Mouse (Mus musculus) retina, adult 2 months (tissue): Measurements from ENCODE around the gene Dlx6.

Experiments used
- DNase-seq: peaks from one replicate; pipeline ENCODE4 v3.0.0-alpha.2; 2012; ENCODE audit warnings: low read depth, low spot score

Dlx6 gene

DNA sequence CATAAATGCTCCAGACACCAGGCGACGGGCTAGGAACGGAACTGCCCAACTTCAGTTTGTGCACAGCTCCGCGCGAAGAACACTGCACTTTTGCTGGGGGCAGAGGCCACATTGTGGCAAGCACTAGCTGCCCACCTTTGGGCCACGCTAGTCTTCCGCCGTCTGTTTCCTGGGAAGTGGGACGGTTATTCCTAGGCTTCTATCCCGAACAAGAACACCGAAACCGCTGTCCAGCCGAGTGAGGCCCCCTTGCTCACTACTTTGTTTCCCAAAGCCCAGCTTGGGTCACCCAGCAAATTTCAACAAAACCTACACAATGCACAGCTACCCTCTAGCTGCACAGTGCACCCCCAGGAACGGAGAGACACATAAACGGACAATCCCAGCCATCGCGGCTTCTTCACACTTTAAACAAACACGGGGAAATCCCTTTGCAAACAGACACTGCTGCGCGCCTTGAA lies 3.2 kb upstream of the Dlx6 start:
- DNase-seq: no peak

DNA sequence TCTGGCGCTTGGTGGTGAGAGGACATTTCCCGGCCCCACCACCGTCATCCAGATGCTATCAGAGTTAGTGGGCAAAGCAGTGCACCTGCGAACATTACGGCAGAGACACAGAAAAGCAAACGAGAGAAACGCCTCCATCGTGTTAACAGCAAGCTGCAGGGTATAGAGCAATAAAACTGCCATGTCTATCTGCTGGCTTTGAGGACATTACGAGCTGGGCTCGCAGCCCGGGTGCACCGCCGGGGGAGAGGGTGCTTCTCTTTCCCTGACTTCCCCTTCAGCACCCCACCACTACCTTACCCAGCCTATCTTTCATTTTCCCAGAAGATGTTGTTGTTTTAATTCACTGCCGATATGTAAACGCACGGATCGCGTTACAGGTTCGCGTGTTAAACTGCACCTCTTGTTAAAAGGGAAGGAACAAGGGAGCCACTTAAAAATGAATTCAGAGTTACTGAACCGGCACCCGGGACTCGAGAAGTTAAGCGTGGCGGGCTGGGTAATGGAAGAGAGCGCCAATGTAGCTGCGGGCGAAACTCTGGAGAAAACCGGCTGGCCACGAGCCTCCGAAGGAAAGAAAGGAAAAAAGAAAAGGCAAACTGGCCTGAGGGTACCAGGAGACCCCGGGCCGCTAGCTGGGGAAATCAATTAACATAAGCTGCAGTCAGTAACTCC lies 2.6 kb upstream of the Dlx6 start:
- no peak for DNase-seq

DNA sequence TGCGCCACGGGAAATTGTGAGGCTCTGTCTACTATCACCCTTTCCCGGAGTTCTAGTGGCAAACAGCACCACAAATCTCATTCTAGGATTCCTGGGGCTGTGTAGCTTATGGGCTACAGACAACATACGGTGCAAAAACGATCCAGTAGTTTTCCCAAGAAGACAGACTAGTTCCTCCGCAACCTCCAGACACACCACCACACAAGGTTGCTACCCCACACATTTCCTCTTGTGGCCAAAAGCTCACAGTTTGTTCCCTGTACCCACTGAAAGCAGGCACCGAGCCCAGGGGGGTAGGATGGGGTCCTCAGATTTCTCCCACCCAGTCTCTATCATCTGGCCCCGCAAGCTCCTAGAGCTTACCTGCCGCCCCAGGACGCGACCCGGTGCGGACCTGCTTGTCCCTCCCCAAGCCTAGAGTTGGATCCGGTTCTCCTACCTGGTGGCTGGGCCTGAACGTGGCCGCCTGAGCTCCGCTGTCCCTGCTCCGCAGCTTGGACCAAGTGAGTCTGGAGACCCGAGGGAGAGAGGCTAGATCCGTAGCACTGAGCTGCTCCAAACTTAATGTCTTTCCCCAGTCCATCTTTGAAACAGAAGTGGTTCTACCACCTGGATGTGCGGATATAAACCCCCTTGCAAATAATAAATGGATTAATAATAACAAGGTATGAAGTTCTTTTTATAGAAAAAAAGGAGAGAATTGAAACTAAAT lies 1.9 kb upstream of the Dlx6 start:
- DNase-seq: no peak

DNA sequence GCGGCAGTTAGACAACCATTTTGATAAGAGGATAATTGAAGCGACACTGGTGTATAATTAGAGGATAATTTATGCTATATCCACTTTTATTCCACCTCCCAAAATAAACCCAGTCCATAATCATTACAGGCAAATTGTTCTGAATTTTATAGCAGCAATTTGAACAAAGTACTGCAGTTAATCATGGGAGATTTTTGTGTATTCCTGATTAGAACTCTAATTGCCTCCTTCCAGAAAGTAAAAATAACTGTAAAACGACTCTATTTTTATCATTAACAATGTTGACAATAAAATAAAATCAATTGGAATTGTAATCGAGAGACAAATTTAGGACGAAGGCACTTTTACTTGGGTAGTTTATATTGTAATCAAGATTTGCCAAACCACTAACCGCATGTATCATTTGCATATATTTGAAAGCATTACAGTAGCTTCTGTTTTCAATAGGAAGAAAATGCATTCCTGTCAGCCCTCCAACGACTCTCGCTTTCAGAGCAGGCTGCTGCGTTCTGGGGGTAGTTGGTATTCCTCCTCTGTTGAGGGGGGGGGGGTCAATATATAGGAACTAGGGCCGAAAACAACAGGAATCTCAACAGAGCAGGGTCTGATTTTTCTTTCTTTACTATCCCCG lies 1.2 kb upstream of the Dlx6 start:
- no peak for DNase-seq

DNA sequence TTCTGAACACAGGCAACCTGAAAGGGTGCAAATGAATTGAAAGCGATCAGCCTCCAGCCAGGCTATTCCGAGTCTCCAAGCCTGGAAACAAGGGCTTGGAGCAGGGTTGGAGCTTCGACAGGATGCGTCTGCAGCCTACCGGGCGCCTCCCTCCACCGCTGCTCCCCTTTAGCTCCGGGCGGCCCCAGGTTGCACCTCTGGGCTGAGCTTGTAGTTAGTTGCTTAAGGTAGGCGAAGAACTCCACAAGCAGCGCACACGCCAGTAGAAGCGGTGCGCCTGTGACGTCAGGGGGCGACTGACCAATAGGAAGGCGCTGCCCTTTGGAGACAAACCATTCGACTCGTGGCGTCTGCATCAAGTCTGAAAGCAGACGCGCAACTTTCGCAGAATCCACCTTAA lies 523 bp upstream of the Dlx6 start:
- DNase-seq: no peak

DNA sequence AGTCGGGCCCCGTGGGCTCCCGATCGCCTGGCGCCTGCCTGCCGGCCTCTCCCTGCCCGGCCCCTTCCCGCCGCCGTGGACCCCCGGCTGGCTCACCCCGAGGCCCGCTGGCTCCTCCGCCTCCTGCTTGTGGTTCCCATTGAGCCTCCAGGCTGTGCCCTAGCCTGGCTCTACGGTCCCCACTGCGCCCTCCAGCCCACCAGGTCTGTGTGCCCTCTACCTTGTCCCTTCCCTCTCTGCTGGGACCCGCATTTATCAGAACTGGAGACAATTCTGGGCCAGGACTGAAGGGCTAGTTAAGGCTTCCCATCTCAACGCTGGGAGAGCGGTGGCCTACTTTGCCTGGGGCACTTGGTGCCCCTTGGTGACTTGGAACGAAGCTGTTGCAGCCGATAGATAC lies 821 bp downstream of the Dlx6 start:
- no peak for DNase-seq

DNA sequence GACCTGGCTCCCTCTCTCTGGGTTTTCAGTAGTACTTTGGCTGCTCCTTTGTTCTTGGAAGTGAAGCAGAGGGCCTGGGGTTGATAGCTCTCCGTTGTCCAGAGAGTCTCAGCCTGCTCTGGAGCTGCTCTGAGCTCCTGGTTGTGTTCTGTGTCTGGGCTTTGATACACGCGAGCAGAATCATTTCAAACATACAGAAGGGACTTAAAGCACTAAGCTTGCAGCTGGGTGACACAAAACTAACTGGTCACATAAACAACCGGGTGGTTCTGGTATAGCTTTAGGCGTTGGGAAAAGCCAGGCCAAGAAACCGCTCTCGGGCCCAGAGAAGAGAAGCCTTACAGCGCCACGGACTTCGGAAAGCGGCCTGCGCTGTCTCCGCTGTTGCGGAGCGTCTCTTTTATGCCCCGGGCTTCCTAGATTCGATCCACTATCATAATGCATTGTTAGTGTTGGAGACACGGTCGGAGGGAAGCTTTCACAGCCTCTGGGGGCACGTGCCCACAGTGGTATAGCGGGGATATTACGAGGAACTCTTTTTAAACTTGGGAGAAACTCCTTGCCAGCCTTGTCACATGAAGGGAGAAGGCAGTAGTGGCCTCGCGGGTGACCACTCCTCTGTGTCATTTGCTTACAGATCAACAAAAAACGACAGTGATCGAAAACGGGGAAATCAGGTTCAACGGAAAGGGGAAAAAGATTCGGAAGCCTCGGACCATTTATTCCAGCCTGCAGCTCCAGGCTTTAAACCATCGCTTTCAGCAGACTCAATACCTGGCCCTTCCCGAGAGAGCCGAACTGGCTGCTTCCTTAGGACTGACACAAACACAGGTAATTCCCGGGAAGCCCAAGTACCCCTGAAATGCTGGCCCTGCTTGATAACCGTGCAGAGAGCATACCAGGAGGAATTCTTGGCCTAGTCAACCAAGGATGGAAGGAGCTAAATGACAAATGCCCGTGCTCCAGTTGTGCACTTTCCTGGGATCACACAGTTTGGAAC lies 1.6 kb downstream of the Dlx6 start:
- DNase-seq: no peak

DNA sequence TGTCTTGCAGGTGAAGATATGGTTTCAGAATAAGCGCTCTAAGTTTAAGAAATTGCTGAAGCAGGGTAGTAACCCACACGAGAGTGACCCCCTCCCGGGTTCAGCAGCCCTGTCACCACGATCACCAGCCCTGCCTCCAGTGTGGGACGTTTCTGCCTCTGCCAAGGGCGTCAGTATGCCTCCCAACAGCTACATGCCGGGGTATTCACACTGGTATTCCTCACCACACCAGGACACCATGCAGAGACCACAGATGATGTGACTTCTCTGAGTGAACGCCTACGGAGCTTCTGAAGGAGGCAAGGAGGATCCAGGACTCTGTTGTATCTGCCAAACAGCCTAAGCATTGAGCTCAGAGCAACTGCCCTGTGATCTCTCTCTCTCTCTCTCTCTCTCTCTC lies 3.9 kb downstream of the Dlx6 start:
- no peak for DNase-seq

DNA sequence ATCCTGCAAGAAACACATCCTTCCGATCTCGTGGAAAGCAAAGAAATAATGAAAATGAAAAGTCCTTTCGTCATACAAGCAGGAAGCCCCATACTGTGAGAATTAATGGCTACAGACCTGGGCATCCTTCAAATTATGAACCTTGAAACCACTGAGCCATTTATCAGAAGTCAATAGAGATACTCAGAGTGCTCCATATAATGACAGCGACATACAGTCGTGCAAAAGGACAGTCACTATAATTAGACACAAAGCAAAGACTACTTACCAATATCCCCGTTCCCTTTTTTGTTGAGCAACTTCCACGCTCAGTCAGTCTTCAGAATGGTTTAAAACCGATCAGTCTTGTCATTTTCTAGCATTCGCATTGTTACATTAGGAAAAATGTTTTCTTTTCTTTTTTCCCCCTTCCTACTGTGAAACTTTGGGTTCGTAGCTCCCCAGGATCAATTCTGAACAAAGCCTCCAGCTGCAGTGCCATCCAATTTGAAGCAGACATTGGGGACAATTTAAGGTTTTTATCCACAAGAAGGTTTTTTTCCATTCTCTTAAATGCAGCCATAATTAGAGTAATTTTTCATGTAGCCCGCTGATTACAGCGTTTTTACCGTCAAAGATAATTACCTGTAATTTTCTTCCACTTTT lies 6.0 kb downstream of the Dlx6 start:
- no peak for DNase-seq

DNA sequence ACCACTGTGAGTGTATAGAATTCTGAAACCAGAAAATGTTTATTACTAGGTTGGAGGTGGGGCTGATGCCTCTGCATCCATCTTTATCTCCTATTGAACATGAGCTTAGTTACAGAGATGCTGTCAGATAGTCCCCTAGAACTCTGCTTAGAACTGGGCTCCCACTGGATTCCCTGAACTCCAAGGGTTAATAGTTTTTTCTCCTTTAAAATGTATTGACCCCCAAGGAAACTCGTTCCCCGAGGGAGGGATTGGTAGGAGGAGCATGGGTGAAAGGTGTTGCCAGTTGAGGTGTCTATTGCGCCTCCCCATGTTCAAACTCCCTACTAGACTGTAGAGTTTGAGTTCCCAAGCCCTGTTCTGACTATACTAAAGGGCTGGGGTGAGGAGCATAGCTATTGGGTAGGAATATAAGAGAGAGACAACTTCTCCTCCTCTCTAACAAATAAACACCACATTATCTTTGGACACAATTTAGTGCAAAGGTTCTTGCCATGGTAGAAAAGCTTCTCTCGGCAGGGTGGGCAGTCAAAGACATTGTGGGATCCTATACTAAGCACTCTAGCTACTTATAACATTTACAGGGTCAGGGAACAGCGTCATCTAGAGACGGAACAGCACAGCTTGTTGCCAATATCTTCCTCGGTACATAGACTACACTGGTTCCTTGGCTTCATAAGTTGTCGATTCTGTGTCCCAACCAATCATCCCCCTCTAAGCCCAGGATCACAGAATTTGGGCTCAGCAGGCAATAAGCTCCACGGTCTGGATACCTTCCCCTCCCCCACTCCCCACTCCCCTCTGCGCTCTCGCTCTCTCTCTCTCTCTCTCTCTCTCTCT lies 7.0 kb downstream of the Dlx6 start:
- DNase-seq: no peak

DNA sequence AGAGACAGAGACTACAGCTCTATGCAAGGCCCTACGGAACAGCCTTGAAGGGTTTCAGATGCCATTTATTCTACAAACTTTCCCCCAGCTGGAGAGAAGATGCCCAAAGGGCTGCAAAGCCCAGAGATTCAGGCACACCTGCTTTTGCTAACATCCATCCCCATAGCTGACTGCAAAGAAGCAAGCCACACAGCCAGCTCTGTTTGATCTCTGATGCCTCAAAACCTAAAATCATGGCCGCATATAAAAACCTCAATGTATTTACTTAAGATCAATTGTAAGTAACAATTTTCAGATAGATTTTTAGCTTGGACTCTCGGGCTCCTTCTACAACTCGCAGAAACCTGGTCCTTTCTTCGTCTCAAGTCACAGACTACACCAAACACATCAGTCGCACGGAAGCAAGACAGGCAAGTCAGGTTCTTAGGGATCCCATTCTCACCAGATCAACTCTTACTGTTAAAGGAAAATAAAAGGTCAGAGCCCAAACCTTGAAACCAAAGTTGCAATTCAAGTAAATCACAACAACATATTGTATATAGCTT lies 7.8 kb downstream of the Dlx6 start:
- no peak for DNase-seq

DNA sequence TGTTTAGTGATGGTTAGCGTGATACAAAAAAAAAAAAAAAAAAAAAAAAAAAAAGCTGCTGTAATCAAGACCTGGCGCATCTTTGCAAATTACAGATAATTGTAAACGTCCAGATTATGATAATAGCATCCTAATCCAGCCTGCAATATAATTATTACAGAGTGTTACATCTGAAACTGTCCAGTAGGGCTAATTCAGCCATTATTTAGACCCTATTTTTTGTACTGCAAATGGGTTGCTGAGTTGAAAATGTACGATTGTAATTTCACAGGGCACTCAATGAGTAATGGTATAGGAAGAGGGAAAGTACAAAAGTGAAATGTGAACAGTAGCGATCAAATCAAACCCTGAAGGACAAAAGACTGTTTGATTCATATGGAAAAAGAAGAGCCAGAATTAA lies 8.6 kb downstream of the Dlx6 start:
- no peak for DNase-seq

DNA sequence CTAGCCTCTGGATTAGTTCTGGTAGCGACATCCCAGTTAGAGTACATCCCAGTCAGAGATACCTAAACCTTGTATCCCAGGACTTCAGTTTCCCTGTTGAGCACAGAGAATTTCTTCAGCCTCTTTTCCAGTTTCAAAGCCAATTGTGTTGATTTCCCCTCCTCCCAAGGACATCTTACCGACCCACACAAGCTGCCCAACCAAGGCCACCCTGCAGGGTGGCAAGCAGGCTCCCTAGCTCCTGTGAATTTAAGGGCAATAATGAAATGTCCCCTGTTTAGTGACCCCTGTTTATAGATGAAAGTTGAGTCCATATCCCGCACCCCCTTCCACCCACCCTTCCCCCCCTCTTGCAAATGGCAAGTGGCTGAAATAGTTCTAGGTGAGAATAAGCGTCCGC lies 9.7 kb downstream of the Dlx6 start:
- DNase-seq: no peak

DNA sequence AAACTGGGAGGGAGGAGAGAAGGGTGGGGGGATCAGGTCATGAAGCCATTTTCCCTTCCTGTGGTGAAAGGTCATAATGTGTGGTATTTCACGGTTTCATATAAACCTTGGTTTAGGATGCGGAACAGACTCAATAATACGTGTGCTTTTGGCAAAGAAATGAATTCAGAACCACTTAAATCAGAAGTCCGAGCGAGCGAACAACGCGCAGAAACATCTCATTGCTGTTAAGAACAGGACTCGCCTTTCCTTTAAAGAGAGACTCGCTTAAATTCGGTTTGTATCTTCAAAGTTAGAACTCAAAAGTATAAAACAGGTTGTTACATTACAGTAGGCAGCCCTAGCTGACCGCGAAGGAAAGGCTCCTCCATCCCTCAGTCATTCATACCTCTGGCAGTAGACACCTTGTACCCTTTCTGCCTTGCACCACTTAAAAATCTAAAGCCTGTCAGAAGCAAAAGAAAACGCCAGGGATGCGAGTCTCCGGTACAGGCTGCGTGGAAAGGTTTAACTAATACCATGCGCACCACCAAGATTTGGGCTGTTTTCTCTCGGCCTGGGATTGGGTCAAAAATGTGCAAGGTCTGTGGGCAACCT lies 10.4 kb downstream of the Dlx6 start:
- no peak for DNase-seq

DNA sequence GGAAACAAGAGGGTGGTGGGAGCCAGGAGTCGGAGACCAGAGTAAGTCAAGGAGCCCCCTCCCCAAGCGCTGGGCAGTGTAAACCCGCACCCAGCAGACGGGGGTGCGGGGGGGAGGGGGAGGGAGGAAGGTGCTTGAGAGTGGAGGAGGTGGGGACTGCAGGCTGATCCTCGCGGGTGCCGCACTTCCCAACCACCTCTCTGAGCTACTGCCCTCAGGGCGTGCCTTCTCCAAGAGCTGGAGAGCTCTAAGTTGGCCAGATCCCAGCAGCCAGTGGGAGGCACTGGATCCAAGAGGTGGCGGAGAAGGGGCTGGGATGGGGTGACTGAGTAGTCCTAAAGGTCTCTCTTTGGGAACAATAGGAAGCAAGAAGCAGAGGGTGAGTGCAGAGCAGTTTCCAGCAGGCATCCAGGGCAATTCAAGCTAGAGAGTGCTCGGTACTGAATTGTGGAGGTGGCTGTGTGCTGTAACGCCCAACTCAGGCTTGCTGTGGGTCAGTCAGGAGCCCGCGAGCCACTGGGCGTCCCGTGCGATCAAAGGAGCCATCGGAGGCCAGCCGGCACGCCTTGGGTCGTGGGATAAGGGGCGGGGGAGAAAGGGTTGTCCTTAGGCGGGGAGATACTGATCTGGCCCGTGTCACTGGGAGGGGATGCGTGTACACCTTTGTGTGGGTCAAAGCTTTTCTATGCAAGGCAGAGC lies 11.1 kb downstream of the Dlx6 start:
- DNase-seq: no peak

DNA sequence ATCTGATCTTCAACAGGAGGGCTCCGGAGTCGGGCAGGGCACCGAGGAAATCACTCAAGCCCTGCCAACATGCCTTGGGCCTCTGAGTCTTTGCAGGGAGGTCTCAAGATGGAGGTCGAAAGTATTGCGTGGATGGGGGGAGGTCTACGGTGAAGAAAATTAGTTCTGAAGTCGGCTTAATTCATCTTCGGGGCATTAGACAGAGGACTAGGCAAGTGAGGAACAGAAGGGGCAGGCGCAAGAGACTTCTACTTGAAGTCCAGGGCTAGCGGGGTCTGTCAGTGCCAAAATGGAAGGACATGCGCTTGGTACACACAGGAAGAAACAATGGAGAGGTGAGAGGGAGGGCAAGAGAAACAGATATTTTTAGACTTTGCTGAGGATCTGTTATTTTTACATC lies 12.0 kb downstream of the Dlx6 start:
- DNase-seq: no peak

DNA sequence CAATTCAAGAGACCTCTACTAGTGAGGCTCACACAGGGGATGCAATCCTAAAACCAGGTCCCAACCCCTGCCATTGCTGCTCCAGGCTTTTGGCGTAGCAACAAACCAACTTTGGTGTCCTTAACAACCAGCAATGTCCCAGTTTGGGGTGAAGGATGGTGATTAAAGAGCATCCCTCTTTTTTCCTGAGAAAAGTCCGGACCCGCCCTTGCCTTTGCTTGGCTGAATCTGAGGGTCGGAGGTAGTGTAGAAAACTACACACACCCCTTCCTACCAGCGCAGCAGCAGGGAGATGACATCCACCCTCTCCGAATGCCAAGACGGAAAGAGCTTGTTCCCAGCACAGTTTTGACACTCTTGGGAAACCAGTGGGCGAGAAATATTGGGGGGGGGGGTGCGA lies 12.5 kb downstream of the Dlx6 start:
- no peak for DNase-seq

DNA sequence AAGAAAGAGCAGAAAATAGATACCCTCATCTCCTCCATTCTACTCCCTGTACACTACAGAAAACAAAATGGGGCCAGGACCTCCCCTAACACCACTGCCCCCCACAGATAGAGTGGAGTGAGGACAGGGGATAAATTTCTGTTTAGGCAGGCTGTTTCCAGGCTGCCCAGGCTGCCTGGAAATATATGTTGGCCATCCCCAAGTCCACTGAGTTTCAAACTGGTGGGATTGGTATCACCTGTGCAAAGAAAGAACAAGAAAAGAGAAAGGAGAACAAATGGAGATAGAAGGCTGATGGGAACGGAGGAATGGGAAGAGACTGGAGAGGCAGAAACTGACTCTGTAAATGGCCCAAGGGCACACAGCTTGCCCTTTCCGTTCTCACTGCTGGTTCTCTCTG lies 13.1 kb downstream of the Dlx6 start:
- no peak for DNase-seq

DNA sequence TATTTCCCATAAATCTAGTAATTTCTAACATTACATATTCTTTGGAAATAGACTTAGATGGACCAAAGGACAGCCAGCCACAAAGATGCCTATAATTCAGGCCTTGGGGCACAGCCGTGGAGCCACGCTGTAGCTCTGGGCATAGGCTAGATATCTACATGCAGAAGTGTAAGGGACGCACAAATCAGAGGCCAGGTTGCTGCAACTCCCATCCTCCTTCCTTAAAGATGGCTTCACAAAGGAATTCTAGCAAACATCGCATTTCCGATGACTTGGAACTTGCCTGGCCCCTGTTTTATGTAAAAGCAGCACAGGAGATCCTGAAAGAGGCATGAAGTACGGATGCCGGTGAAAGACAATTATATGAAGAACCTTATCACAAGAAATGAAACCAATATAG lies 13.6 kb downstream of the Dlx6 start:
- no peak for DNase-seq
